Mouse (Mus musculus): ENCODE measurements around the gene Gm17482.

The Gm17482 gene

DNA sequence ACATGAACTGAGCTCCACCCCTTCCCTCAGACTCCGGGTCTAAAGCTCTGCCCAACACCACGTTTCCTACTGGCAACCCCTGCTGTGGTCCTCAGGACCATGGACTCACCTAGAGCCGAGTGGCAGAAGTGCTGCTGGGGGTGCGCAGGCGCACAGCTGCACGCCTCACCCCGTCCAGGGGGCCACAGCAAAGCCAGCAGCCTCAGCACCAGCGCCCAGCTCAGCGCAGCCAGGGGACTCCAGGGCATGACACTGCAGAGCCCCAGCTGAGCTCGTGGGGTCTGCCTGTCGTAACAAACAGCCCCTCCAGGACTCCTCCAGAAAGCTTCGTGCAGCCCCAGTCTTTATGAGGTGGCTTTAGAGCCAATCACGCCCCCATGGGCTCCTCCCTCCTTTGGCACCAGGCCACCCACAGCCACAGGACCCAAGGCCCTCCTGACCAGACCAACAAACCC is 24.4 kb downstream of the Gm17482 start:
- DNase-seq: peak; percentile 55

- DNase-seq: no peak
Measured at GRCm38 (mm10) chr6:115252099-115252873, 25.1 kb downstream of the Gm17482 start, which contains the start of gene Timp4. TSS of gene Timp4 (minus strand) at chr6:115252205.

GRCm38 (mm10) chr6:115255171-115255570 is 28.0 kb downstream of the Gm17482 start:
- no peak for DNase-seq

GRCm38 (mm10) chr6:115260507-115260906 is 33.4 kb downstream of the Gm17482 start:
- no peak for DNase-seq

- DNase-seq: no peak
Measured at GRCm38 (mm10) chr6:115266791-115267190, 39.6 kb downstream of the Gm17482 start.

DNA sequence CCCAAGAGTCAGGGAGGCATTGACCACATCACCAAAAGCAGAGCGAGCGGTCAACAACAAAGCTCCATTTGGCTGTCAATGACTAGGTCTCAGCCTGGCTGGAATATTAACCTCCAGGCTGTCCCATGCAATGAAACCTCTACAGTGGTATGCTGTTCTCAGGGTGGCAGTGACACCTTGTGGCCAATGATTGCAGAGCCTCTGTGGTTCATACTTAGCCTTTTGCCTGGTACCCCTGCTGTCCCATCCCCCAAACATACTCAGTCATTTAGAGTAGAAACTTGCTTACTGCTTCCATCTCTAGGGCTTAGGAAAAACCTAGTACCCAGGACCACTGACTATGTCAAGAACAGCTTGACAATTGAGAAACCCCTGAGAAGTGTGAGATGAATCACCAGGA is 40.8 kb downstream of the Gm17482 start:
- DNase-seq: peak; percentile 70

GRCm38 (mm10) chr6:115268551-115269385 is 41.6 kb downstream of the Gm17482 start:
- DNase-seq: no peak

DNA sequence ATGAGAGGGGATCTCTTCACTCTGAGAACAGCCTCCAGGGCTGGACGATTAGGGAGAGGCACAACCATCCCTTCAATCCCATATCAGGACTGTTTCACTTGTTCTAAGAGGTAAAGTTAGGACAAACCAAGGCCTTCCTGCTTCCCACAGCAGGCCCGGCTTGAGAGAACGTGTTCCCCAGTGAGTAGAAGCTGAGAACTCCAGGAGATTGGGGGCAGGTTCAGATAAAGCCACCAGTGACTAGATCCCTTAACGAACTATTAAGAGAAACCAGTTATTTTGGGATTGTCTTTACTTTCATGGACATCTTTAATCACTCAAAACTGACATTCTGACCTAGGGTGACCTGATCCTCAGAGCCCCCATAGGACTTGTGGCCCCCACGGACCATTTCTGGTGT is 42.4 kb downstream of the Gm17482 start:
- no peak for DNase-seq

DNA sequence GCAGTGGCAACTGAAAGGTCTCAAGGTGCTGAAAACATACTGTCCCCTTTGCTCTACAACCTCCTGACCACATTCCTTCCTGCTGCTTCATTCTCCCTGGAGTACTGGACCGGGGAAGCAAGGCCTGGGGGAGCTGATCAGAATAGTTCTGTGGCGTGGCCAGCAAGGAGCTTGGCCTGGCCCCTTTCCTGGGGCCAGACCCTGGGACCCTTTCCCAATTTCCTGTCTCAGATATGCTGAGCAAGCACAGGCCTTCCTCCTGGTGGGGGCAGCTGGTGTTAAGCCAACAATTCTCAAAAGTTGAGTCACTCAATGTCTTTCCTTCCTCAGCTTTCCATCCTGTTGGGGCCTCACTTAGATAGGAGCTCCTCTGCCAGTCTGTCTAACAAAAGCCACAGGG is 42.9 kb downstream of the Gm17482 start:
- DNase-seq: no peak

GRCm38 (mm10) chr6:115271326-115271725 is 44.2 kb downstream of the Gm17482 start:
- no peak for DNase-seq

DNA sequence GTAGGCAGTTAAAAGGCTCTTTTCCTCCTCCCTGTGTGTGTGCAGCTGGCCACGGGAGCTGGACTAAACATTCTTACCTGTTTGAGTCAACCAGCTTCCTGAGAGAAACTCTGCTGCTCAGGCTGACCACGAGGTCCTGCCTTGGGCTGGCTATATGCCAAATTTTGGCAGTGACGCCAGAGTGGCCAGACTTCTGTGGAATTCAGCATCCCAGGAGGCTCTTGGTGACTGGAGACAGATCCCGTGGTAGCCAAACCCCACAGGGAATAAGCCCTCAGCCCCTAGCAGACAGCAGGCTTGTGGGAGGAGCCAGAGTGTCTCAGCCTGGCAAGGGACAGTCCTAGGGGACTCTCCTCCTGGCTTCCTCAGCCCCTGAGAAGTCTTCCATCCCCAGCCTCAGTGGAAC is 44.7 kb downstream of the Gm17482 start:
- no peak for DNase-seq

GRCm38 (mm10) chr6:115273346-115273745 is 46.2 kb downstream of the Gm17482 start:
- no peak for DNase-seq

- DNase-seq: no peak
Measured at GRCm38 (mm10) chr6:115274705-115275104, 47.6 kb downstream of the Gm17482 start.

DNA sequence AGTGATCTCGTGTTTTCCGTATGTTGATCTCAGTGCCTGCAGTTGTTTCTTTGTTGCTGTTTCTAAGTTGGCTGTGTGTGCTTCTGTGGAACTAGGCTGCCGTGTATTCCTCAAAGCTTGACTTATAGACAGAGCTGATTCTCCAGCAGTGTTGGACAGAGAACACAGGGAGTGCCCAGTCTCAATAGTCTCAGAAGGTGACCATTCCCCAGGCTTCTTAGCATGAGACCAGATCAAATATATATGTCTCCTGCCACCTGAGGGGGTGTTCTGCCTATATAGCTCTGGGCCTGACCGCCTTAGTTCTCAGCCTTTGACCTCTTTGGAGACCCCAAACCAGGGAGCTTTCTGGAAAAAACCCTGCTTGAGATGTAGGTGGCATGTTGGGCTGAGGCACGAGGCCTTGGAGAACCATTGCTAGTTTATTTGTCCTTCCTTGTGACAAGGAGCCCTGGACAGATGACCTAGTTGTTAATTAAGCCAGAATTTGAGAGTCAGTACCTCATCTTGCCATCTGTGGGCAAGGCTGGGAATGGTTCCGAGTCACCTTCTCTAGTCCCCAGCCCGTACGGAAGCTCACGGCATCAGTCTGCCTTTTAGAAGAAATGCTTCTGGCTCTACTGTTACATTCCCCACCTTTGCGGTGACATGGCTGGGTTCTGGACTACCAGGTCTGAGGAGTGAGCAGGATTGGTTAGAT is 48.1 kb downstream of the Gm17482 start:
- no peak for DNase-seq

- DNase-seq: no peak
Measured at GRCm38 (mm10) chr6:115278086-115278485, 50.9 kb downstream of the Gm17482 start.

GRCm38 (mm10) chr6:115279639-115280038 is 52.5 kb downstream of the Gm17482 start:
- DNase-seq: no peak

GRCm38 (mm10) chr6:115284153-115284552 is 57.0 kb downstream of the Gm17482 start:
- no peak for DNase-seq

- no peak for DNase-seq
Measured at GRCm38 (mm10) chr6:115286441-115286840, 59.3 kb downstream of the Gm17482 start.

- no peak for DNase-seq
Measured at GRCm38 (mm10) chr6:115288223-115288622, 61.1 kb downstream of the Gm17482 start.

- DNase-seq: no peak
Measured at GRCm38 (mm10) chr6:115290561-115290960, 63.4 kb downstream of the Gm17482 start.

- no peak for DNase-seq
Measured at GRCm38 (mm10) chr6:115291068-115291467, 63.9 kb downstream of the Gm17482 start.

DNA sequence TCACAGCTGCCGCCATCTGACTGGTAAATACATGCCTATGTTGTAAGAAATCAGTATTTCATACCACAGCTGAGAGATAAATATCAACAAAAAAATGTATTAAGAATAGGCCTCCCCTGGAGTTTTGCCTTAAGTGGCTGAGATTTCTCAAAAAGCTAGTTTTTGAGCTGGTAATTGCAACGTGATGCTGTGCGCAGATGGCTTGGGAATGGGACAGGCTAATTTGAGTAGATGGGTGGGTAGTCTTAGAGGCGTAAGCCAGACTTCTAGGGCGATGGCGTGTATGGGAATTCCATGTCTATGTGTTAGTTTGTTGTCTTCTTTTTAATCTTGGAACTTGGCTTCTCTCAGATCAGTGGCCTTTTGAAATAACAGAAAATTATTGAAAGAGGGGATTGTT is 64.7 kb downstream of the Gm17482 start:
- DNase-seq: no peak

- no peak for DNase-seq
Measured at GRCm38 (mm10) chr6:115292621-115293020, 65.5 kb downstream of the Gm17482 start.

Data from right cerebral cortex, postnatal 4 days (tissue).